Mouse (Mus musculus) brain, embryonic 14.5 days (tissue): Measurements from ENCODE around the gene Maneal.

Experiments
- CTCF ChIP-seq: fragments of 200-500 bp; IDR thresholded peaks from 2 replicates; pipeline ENCODE4 v1.5.1; 2012; ENCODE audit warnings: inconsistent platforms, mild to moderate bottlenecking, moderate library complexity, borderline replicate concordance; ENCODE audit not compliant: insufficient read depth, insufficient read length; ENCODE audit errors: extremely low read depth
- POLR2A ChIP-seq: fragments of 200-500 bp; IDR thresholded peaks from 2 replicates; pipeline ENCODE4 v1.6.1; 2012; ENCODE audit warnings: mild to moderate bottlenecking, inconsistent platforms, borderline replicate concordance; ENCODE audit not compliant: poor library complexity, insufficient read depth, insufficient read length, severe bottlenecking; ENCODE audit errors: extremely low read depth

DNA sequence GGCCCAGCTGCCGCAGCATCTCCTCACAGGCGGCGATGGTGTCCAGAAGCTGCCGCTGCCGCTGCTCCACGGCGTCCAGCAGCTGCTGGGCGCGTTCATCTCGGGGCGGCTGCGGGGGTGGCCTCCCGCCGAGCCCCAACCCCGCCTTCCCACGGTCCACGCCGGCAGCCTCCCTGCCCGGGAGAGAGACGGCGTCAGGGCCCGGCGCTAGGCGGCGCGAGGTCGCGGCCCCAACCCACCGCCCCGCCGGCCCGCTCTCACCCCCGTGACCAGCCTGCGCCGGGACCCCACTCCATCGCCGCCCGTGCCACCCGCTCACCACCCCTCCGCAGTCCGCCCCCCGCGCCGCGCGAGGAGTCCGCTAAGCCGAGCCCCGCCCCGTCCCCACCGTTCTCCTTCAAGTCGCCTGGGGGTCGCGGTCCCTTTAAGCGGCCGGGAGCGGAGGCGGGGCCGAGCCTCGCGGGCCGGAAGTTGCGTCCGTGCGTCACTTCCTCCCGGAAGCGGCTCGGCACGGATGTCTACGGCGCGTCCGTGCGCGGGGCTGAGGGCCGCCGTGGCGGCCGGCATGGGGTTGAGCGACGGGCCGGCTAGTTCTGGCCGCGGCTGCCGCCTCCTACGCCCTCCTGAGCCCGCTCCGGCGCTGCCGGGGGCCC, 11.6 kb downstream of the Maneal start, which contains the start of gene Yrdc:
- no peak for TF ChIP-seq CTCF
- peak; percentile 87 for TF ChIP-seq POLR2A
